Mouse (Mus musculus): ENCODE measurements around the gene Sec16b. TPM values are rescaled to one million over a fixed set of nuclear protein-coding genes. Genes with fewer than 3 reads are reported as not detected.

Sec16b gene
- polyA plus RNA-seq, 1 experiment from 2014 or later, result 0.79 TPM

Other genes with a start within 250 kb of the Sec16b start
- 42.1 and 45.5 TPM in 2 replicates for gene Rasal2, start 94.1 kb upstream of the Sec16b start, polyA plus RNA-seq (2014; fragmentation: Nextera tagmentation; extraction: Ambion mirVana)
- 7.6 and 9.9 TPM in 2 replicates for gene Cryzl2, start 48.2 kb upstream of the Sec16b start, polyA plus RNA-seq (2014; fragmentation: Nextera tagmentation; extraction: Ambion mirVana)